Mouse (Mus musculus): ENCODE measurements around the gene Ten1.

DNA sequence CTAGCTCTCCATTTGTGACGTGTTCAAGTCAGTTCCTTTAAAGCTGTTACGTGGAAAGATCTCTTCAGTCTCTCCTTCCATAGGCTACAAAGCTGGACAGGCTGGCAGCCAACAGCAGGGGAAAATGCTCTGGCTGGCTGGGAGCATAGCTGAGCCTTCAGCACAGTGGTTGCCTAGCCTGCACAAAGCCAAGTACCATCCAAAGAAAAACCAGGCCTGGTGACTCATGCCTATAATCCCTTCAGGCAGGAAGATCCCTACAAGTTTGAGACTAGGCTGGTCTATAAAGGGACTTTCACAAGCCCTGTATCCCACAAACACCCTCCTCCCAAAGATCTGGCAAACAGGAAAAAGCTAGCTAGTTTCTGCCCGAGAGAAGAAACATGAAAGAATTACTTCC lies 12.8 kb upstream of the Ten1 start:
- TF ChIP-seq CTCF (conservative IDR thresholded peaks at IDR 0.05; ENCODE audit: low read length) (no peak), NANOG (IDR thresholded peaks at IDR 0.05; ENCODE audit: borderline replicate concordance, low read length) (no peak), POU5F1 (IDR thresholded peaks at IDR 0.05; ENCODE audit: borderline replicate concordance, low read length) (no peak)

Data from E14TG2a.4 (cell line).